Mouse (Mus musculus) heart, postnatal 4 days (tissue): ENCODE data around the gene Clec3b. TPM values are rescaled to one million over a fixed set of nuclear protein-coding genes. Genes with fewer than 3 reads are reported as not detected.

Experiments
- total RNA-seq, 2 experiments: library from RNA; stranded (reverse); gene quantifications; 2 replicates each; pipeline ENCODE4 v1.2.3; 2021

Clec3b gene
- total RNA-seq, 2 experiments from 2014 or later = 32.8 to 39.7 TPM

Other genes starting within 250 kb of the Clec3b start
- 1 to 10 TPM; 7.8 to 9.3 TPM for gene Zfp105, start 227.9 kb upstream of the Clec3b start, total RNA-seq
- gene 1110059G10Rik, start 199.9 kb upstream of the Clec3b start, total RNA-seq = 10 to 100 TPM; 20.6 to 24.3 TPM
- gene Kif15, start 199.9 kb upstream of the Clec3b start, total RNA-seq = 10 to 100 TPM; 17.5 to 24.9 TPM
- 10 to 100 TPM; 10.7 to 12.8 TPM for gene Tmem42, start 129.6 kb upstream of the Clec3b start, total RNA-seq
- gene Tgm4, start 116.2 kb upstream of the Clec3b start, total RNA-seq = not detected
- gene Zdhhc3, start 37.7 kb upstream of the Clec3b start, total RNA-seq = 10 to 100 TPM; 53.4 to 54.4 TPM
- 10 to 100 TPM; 36.3 to 36.9 TPM for gene Exosc7, start 37.7 kb upstream of the Clec3b start, total RNA-seq
- under 1 TPM; 0.10 to 0.25 TPM for gene Cdcp1, start 65.1 kb downstream of the Clec3b start, total RNA-seq
- 10 to 100 TPM; 24.7 to 25.4 TPM for gene Tmem158, start 109.8 kb downstream of the Clec3b start, total RNA-seq
- 10 to 100 TPM; 50.8 to 52.3 TPM for gene Lars2, start 216.0 kb downstream of the Clec3b start, total RNA-seq